In genomic region chr1:134097080-134097855, GRCm38 (mm10) we compare ENCODE assay signal across 9 mouse cellular contexts. TPM values are rescaled to one million over a fixed set of nuclear protein-coding genes. Genes with fewer than 3 reads are reported as not detected.
DNase-seq lines count a peak whose midpoint lies in the region; ATAC-seq and TF ChIP-seq lines count a peak whose summit lies in the region.
"Had no signal": no experiment of that assay in that cellular context is flagged by ENCODE, and none has a peak within 500 bp of the region (broad histone marks: within the 10 kb centered on the region; RNA-seq: fewer than 3 reads in every experiment).

No protein-coding gene starts in this region.

- peaks cover 59% of the 10 kb centered on the region for H3K4me1 ChIP-seq in heart, embryonic 11.5 days (ENCODE audit: control insufficient read depth, insufficient read depth, low read length)
- peaks cover 20% of the 10 kb centered on the region for H3K4me1 ChIP-seq in bone marrow, adult 2 months (ENCODE audit: control insufficient read depth, insufficient read depth, low read length)
- peaks cover 78% of the 10 kb centered on the region for H3K4me1 ChIP-seq in hindbrain, embryonic 10.5 days (replicated peaks)

- H3K27me3 ChIP-seq in heart, embryonic 11.5 days (ENCODE audit: control insufficient read depth, insufficient read depth, low read length): no peaks in the 10 kb centered on the region
- H3K27me3 ChIP-seq in hindbrain, embryonic 10.5 days (ENCODE audit: insufficient read depth, poor library complexity, severe bottlenecking): peaks cover 4% of the 10 kb centered on the region; the same call in 1 of the 2 replicates

- ATAC-seq in heart, embryonic 11.5 days (replicated peaks; ENCODE audit: insufficient number of reproducible peaks, low FRiP score, low TSS enrichment): no peak

- H3K36me3 ChIP-seq in heart, embryonic 11.5 days (ENCODE audit: control insufficient read depth, insufficient read depth, low read length): no peaks in the 10 kb centered on the region
- H3K36me3 ChIP-seq in hindbrain, embryonic 10.5 days: no peaks in the 10 kb centered on the region

- 83% methylated on average over 7 of the region's 7 CpGs for WGBS in heart, embryonic 11.5 days (ENCODE audit: insufficient replicate concordance)
- 82% methylated on average over 7 of the region's 7 CpGs for WGBS in bone marrow, adult 2 months
- WGBS in hindbrain, embryonic 10.5 days: 90% methylated on average over 7 of the region's 7 CpGs

- no peak for TF ChIP-seq CTCF in bone marrow, adult 2 months (IDR thresholded peaks at IDR 0.05; ENCODE audit: control insufficient read depth, insufficient read depth, low read length)

- H3K4me2 ChIP-seq in heart, embryonic 11.5 days: 0 out of 2 replicates have a peak overlapping the region, but pooled peaks have one; percentile 1

- no peak overlapping the region for H3K9ac ChIP-seq in heart, embryonic 11.5 days (ENCODE audit: low read depth, low read length)

- no peak for DNase-seq in heart, postnatal 10 days
- no peak for DNase-seq in hindbrain, embryonic 10.5 days (ENCODE audit: low spot score)
- peak; percentile 76 for DNase-seq in lung, postnatal 36 days
- DNase-seq in adrenal gland, adult 8-10 months: no peak
- no peak for DNase-seq in adrenal gland, postnatal 36 days
- no peak for DNase-seq in retina, postnatal 1 day
- DNase-seq: thymus, adult 18-20 months had no signal

- intact Hi-C loops in heart, postnatal 10 days (cut with DNase I): no loop called here

- H3K9me3 ChIP-seq in heart, embryonic 11.5 days (replicated peaks; ENCODE audit: control insufficient read depth, low read length): no peaks in the 10 kb centered on the region
- no peaks in the 10 kb centered on the region for H3K9me3 ChIP-seq in hindbrain, embryonic 10.5 days

- peak overlapping the region; percentile 96 for H3K27ac ChIP-seq in heart, embryonic 11.5 days (ENCODE audit: low read depth, low read length)
- peak overlapping the region; percentile 94 for H3K27ac ChIP-seq in bone marrow, adult 2 months (ENCODE audit: control insufficient read depth, insufficient read depth, low read depth, low read length, poor library complexity)
- H3K27ac ChIP-seq in hindbrain, embryonic 10.5 days: peak overlapping the region; percentile 88

- TF ChIP-seq POLR2A in bone marrow, adult 2 months (IDR thresholded peaks at IDR 0.05; ENCODE audit: borderline replicate concordance, control insufficient read depth, low read depth, low read length): no peak

- no peak overlapping the region for H3K4me3 ChIP-seq in heart, embryonic 11.5 days (ENCODE audit: low read depth, low read length)
- H3K4me3 ChIP-seq in bone marrow, adult 2 months (replicated peaks; ENCODE audit: control insufficient read depth, low read depth, low read length): no peak overlapping the region
- no peak overlapping the region for H3K4me3 ChIP-seq in hindbrain, embryonic 10.5 days

RNA-seq across cellular contexts. Expression of gene Chit1, which starts 13.8 kb away (rescaled TPM):
- 1.7 and 1.9 TPM in 2 replicates for polyA plus RNA-seq in heart, embryonic 11.5 days (2014; fragmentation: Nextera tagmentation; extraction: Ambion mirVana)
- total RNA-seq in heart, postnatal 10 days (2021): not detected
- not detected in 2 replicates for polyA plus RNA-seq in bone marrow, adult 2 months (2011; ENCODE audit: insufficient read depth, insufficient read length, low replicate concordance, missing spikeins)
- not detected in 2 replicates for polyA plus RNA-seq in hindbrain, embryonic 10.5 days (2016; fragmentation: Nextera tagmentation; extraction: Ambion mirVana)
- under 1 TPM in 1 of 4 experiments, not detected in 3; 0.28 TPM for total RNA-seq in adrenal gland, adult 8-10 months (2022)
- total RNA-seq in adrenal gland, postnatal 36 days (2021): not detected

RNA-seq across cellular contexts. Expression of gene Btg2, which starts 18.3 kb away (rescaled TPM):
- 31.7 and 35.6 TPM in 2 replicates for polyA plus RNA-seq in heart, embryonic 11.5 days (2014; fragmentation: Nextera tagmentation; extraction: Ambion mirVana)
- total RNA-seq in heart, postnatal 10 days (2021): 10 to 100 TPM; 30.3 to 32.9 TPM
- 79.9 and 89.5 TPM in 2 replicates for polyA plus RNA-seq in bone marrow, adult 2 months (2011; ENCODE audit: insufficient read depth, insufficient read length, low replicate concordance, missing spikeins)
- polyA plus RNA-seq in hindbrain, embryonic 10.5 days (2016; fragmentation: Nextera tagmentation; extraction: Ambion mirVana): 100.0 and 117 TPM in 2 replicates
- 10 to 100 TPM; 28.1 to 56.5 (median 50.6) TPM for total RNA-seq in adrenal gland, adult 8-10 months (2022)
- 10 to 100 TPM; 38.7 to 39.1 TPM for total RNA-seq in adrenal gland, postnatal 36 days (2021)
